Mouse (Mus musculus) heart, postnatal 0 days (tissue): Measurements from ENCODE around the gene Kdm5b.

Experiments used
- CTCF ChIP-seq: IDR thresholded peaks from 2 replicates; pipeline ENCODE4 v1.5.1; 2016; ENCODE audit warnings: antibody characterized with exemption, control low read depth, low read depth
- EP300 ChIP-seq: IDR thresholded peaks from 2 replicates; pipeline ENCODE4 v1.6.1; 2016; ENCODE audit warnings: antibody characterized with exemption, low read depth

- TF ChIP-seq CTCF, result no peak
- TF ChIP-seq EP300, result no peak
Observed at GRCm38 (mm10) chr1:134560396-134560795, 425 bp downstream of the Kdm5b start.
